Mouse (Mus musculus) kidney, adult 2 months (tissue): ENCODE measurements around the gene Bfsp2.

Experiments used
- CTCF ChIP-seq: fragments of 200-500 bp; conservative IDR thresholded peaks from 2 replicates; pipeline ENCODE4 v1.5.1; 2011; ENCODE audit warnings: low read depth, mild to moderate bottlenecking, control low read depth, low read length, moderate library complexity, mixed read lengths; ENCODE audit not compliant: insufficient read depth, insufficient read length
- POLR2A ChIP-seq: fragments of 200-500 bp; IDR thresholded peaks from one replicate; pipeline ENCODE4 v1.6.1; 2011; ENCODE audit warnings: low read depth, low read length, control low read depth

DNA sequence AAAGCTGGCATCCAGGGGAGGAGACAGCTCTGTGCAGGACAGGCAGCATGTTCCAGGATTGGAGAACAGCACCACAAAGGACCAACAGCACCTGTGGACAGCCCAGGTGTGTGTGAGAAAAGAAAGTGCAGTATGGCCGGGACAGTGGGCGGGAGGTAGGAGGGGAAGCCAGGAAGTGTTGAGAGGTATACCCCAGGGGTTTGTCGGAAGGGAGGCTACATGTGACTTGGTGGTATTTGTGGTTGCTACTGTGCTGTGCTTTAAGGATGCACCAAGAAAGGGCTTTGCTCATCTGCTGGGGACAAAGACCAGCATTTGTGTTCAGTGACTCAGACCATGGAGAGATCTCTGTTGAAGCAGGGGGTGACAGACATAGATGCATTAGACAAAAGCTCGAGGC lies 9.7 kb upstream of the Bfsp2 start:
- TF ChIP-seq POLR2A (no peak), CTCF (no peak)
